Mouse (Mus musculus) common myeloid progenitor, adult 5-6 weeks (primary cell): ENCODE measurements around the gene BC049715. TPM values are rescaled to one million over a fixed set of nuclear protein-coding genes. Genes with fewer than 3 reads are reported as not detected.
"Not testable (repeated sequence)": the region's sequence is repeated elsewhere in the genome, so short reads cannot be mapped to it uniquely, and the experiment has no call there.

Experiments used
- ATAC-seq: replicated peaks from 2 replicates; pipeline ENCODE4 v1.8.0; 2016; ENCODE audit warnings: low read depth, mild to moderate bottlenecking, moderate TSS enrichment, inconsistent platforms; ENCODE audit not compliant: poor library complexity, severe bottlenecking
- total RNA-seq: library from RNA; stranded (forward); fragments of 200-1000, 187-1606 nt; gene quantifications from 2 replicates; pipeline ENCODE4 v1.2.3, GENCODE M21; 2017

BC049715 gene
- 1.5 and 3.2 TPM in 2 replicates for total RNA-seq

GRCm38 (mm10) chr6:136827516-136827880 is at the start of gene BC049715:
BC049715 (plus strand) TSS chr6:136827626.
- no peak; the same call in 1 of the 2 replicates for ATAC-seq

- no peak for ATAC-seq
These were observed 45.9 kb upstream of the BC049715 start, which contains the start of gene Gucy2c for GRCm38 (mm10) chr6:136781377-136781986. Gucy2c (minus strand) TSS chr6:136781765.

GRCm38 (mm10) chr6:136782146-136782545 is 45.3 kb upstream of the BC049715 start:
- ATAC-seq = no peak

GRCm38 (mm10) chr6:136782761-136783160 is 44.7 kb upstream of the BC049715 start:
- no peak for ATAC-seq

GRCm38 (mm10) chr6:136789391-136789971 is 37.9 kb upstream of the BC049715 start:
- ATAC-seq = no peak

- ATAC-seq = peak; percentile 56
These were observed 34.3 kb upstream of the BC049715 start for GRCm38 (mm10) chr6:136792884-136793758.

- peak; percentile 24 for ATAC-seq
These were observed 33.4 kb upstream of the BC049715 start for GRCm38 (mm10) chr6:136793831-136794525.

GRCm38 (mm10) chr6:136795110-136795509 is 32.3 kb upstream of the BC049715 start:
- ATAC-seq = peak; percentile 41; the same call in 1 of the 2 replicates

GRCm38 (mm10) chr6:136795850-136796249 is 31.6 kb upstream of the BC049715 start:
- ATAC-seq = no peak

GRCm38 (mm10) chr6:136797874-136798693 is 29.3 kb upstream of the BC049715 start:
- ATAC-seq = not testable (repeated sequence)

- ATAC-seq = no peak
These were observed 26.7 kb upstream of the BC049715 start for GRCm38 (mm10) chr6:136800710-136801109.

- ATAC-seq = no peak
These were observed 26.2 kb upstream of the BC049715 start for GRCm38 (mm10) chr6:136801274-136801673.

GRCm38 (mm10) chr6:136803093-136803738 is 24.2 kb upstream of the BC049715 start:
- no peak for ATAC-seq

GRCm38 (mm10) chr6:136803739-136804633 is 23.4 kb upstream of the BC049715 start, which contains the start of gene Hist4h4:
Hist4h4 (minus strand) TSS chr6:136804415.
- ATAC-seq = peak; percentile 56

GRCm38 (mm10) chr6:136804705-136805408 is 22.6 kb upstream of the BC049715 start:
- ATAC-seq = no peak

GRCm38 (mm10) chr6:136805409-136805775 is 22.0 kb upstream of the BC049715 start:
- ATAC-seq = no peak

- no peak for ATAC-seq
These were observed 20.6 kb upstream of the BC049715 start for GRCm38 (mm10) chr6:136806819-136807218.
